Mouse (Mus musculus): ENCODE data around the gene Olfr896-ps1. TPM values are rescaled to one million over a fixed set of nuclear protein-coding genes. Genes with fewer than 3 reads are reported as not detected.

Olfr896-ps1 gene
- not detected in 2 replicates for polyA plus RNA-seq (2012)

DNA sequence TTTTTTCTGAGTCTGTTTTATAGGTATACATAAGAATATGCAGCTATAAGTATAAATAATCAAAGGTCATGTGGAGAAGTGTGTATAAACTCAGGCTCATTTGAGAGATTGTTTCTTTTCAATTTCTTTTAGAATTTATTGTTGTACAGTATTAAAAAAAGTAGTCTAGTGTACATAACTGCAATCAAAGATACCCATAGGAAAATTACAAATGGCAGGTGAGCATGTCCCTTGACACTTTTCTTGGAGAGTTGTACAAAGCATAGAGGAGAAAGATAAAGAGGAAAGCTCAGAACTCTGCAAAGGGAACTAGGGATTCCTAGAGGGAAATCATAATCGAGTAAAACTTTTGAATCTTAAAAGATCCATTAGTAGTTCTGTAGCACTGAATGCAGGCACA lies at the start of gene Olfr896-ps1:
Gene Olfr896-ps1, plus strand, starts transcription at position 301 of the 400 bp plus-strand sequence.

DNA sequence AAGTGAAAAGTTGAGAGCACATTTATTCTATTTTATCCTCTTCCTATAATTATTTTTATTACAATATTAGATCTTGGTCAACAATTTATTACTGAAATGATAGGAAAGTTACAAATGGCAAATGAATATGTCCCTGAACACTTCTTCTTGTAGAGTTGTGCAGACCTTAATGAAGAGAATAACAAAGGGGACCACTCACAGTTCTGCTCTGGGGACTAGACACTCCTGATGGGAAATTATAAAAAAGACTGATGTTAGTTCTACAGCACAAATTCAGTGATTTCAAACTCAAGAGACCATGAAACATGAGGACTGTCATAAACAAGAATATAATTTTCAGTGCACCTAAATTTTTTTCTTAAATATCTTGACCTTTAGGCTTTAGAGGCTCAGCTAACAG lies 38.4 kb upstream of the Olfr896-ps1 start, which contains the start of gene Olfr143:
Gene Olfr143, plus strand, starts transcription at position 301 of the 400 bp plus-strand sequence.

DNA sequence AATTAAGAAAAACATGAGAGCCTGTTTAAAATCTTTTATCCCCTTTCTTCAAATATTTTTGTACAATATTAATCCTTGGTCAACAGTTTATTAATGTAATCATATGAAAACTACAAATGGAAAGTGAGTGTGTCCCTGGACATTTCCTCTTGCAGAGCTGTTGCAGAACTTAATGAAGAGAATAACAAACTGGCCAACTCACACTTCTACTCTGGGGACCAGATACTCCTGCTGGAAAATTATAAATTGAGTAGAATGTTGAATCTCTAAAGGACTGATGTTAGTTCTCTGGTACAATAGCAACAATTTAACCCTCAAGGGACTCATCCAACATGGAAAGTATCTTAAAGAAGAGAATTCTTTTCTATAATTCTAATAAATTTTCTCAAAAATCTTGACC lies 23.4 kb upstream of the Olfr896-ps1 start, which contains the start of gene Olfr895:
Gene Olfr895, plus strand, starts transcription at position 301 of the 400 bp plus-strand sequence.

DNA sequence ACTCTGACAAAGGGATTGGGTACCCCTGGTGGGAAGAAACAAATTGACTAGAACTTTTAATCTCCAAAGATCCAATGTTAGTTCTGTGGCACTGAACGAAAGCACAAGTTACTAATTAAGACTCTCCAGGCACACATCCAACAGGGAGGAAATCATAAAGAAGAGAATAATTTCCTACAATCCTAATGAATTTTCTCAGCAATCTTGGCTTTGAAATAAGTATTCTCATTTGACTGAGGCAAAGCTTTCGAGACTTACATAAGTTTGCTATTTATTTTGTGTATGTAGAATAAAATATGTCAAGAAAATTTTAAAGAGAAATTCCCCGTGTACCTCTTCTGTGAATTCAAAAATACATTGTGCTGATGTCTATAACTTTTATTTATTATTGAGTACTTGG lies 37.9 kb downstream of the Olfr896-ps1 start, which contains the start of gene Olfr25:
Gene Olfr25, plus strand, starts transcription at position 301 of the 400 bp plus-strand sequence.

Other genes with a start within 250 kb of the Olfr896-ps1 start
- gene Olfr884, start 244.6 kb upstream of the Olfr896-ps1 start, polyA plus RNA-seq (2012): not detected in 2 replicates
- gene Olfr885, start 229.8 kb upstream of the Olfr896-ps1 start, polyA plus RNA-seq (2012): not detected in 2 replicates
- gene Olfr887, start 207.0 kb upstream of the Olfr896-ps1 start, polyA plus RNA-seq (2012): 0.03 TPM in 1 of 2 replicates, not detected in the other
- not detected in 2 replicates for gene Olfr888, start 183.0 kb upstream of the Olfr896-ps1 start, polyA plus RNA-seq (2012)
- gene Olfr889, start 175.9 kb upstream of the Olfr896-ps1 start, polyA plus RNA-seq (2012): not detected in 2 replicates
- not detected in 2 replicates for gene Olfr890, start 148.6 kb upstream of the Olfr896-ps1 start, polyA plus RNA-seq (2012)
- gene Olfr891, start 110.3 kb upstream of the Olfr896-ps1 start, polyA plus RNA-seq (2012): not detected in 2 replicates
- gene Olfr893, start 82.7 kb upstream of the Olfr896-ps1 start, polyA plus RNA-seq (2012): not detected in 2 replicates
- gene Olfr894, start 73.1 kb upstream of the Olfr896-ps1 start, polyA plus RNA-seq (2012): not detected in 2 replicates
- not detected in 2 replicates for gene Olfr143, start 38.3 kb upstream of the Olfr896-ps1 start, polyA plus RNA-seq (2012)
- gene Olfr895, start 23.3 kb upstream of the Olfr896-ps1 start, polyA plus RNA-seq (2012): not detected in 2 replicates
- 0.02 TPM in 1 of 2 replicates, not detected in the other for gene Olfr25, start 38.0 kb downstream of the Olfr896-ps1 start, polyA plus RNA-seq (2012)
- 0.03 and 0.04 TPM in 2 replicates for gene Olfr898, start 57.3 kb downstream of the Olfr896-ps1 start, polyA plus RNA-seq (2012)
- not detected in 2 replicates for gene Olfr250, start 75.8 kb downstream of the Olfr896-ps1 start, polyA plus RNA-seq (2012)
- not detected in 2 replicates for gene Olfr251, start 86.0 kb downstream of the Olfr896-ps1 start, polyA plus RNA-seq (2012)
- gene Olfr147, start 110.6 kb downstream of the Olfr896-ps1 start, polyA plus RNA-seq (2012): not detected in 2 replicates
- gene Olfr901, start 138.3 kb downstream of the Olfr896-ps1 start, polyA plus RNA-seq (2012): not detected in 2 replicates
- gene Olfr902, start 156.5 kb downstream of the Olfr896-ps1 start, polyA plus RNA-seq (2012): not detected in 2 replicates
- gene Olfr904, start 172.0 kb downstream of the Olfr896-ps1 start, polyA plus RNA-seq (2012): 0.02 TPM in 1 of 2 replicates, not detected in the other
- gene Olfr905, start 180.0 kb downstream of the Olfr896-ps1 start, polyA plus RNA-seq (2012): not detected in 2 replicates
- gene Olfr906, start 196.0 kb downstream of the Olfr896-ps1 start, polyA plus RNA-seq (2012): not detected in 2 replicates
- not detected in 2 replicates for gene Olfr907, start 204.7 kb downstream of the Olfr896-ps1 start, polyA plus RNA-seq (2012)
- gene Olfr911-ps1, start 230.5 kb downstream of the Olfr896-ps1 start, polyA plus RNA-seq (2012): not detected in 2 replicates
- not detected in 2 replicates for gene Olfr910, start 246.7 kb downstream of the Olfr896-ps1 start, polyA plus RNA-seq (2012)